Mouse (Mus musculus) thymus, adult 2 months (tissue): Measurements from ENCODE around the gene Pofut1.

Experiments
- CTCF ChIP-seq: fragments of 200-500 bp; IDR thresholded peaks from 2 replicates; pipeline ENCODE4 v1.5.1; 2012; ENCODE audit warnings: mild to moderate bottlenecking, control low read depth, low read length, moderate library complexity, borderline replicate concordance; ENCODE audit not compliant: control insufficient read depth, poor library complexity, insufficient read depth; ENCODE audit errors: extremely low read depth
- POLR2A ChIP-seq: fragments of 200-500 bp; IDR thresholded peaks from 2 replicates; pipeline ENCODE4 v1.6.1; 2012; ENCODE audit warnings: mild to moderate bottlenecking, low read length, control low read depth, moderate library complexity; ENCODE audit not compliant: control insufficient read depth, poor library complexity, insufficient read depth; ENCODE audit errors: extremely low read depth

DNA sequence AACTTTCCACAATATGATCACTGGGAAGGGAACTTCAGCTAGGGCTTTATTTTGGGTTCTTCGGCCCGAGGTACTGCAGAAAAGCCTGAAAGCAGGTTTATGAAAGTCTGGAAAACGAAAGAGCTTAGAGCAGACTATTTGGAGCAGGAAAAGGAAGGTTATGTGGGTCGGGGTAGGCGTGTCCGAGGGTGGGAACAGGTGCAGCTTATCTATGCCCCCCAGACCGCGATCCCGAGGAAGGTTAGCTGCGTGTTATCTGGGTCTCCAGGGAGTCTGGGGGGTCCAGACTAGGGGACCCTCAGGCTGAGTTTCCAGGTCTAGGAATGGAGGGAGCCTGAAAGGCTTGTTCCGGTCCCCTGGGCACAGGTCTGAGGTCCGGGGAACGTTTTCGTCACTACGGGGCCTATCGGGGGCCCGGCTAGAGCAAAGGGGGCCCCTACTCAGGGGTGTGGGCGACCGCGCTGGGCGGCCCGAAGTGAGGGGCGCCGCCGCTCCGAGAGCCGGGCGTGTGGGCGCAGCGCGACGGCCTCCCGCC is 565 bp upstream of the Pofut1 start:
- TF ChIP-seq POLR2A (no peak), CTCF (no peak)
